Mouse (Mus musculus): ENCODE measurements around the gene Stard3.

The Stard3 gene

GRCm38 (mm10) chr11:98347385-98348082 lies 10.6 kb upstream of the Stard3 start:
- in situ Hi-C loops (cut with MboI, MseI) = loop anchor here (5.0 kb wide), 1 partner anchor 105 kb away; no protein-coding TSS in a partner anchor

- in situ Hi-C loops (cut with MboI, MseI) = loop anchor here (5.0 kb wide), 1 partner anchor 104 kb away; no protein-coding TSS in a partner anchor
Measured at GRCm38 (mm10) chr11:98348083-98348961, 9.8 kb upstream of the Stard3 start, which contains the start of gene Ppp1r1b. Ppp1r1b (plus strand) TSS chr11:98348404.

DNA sequence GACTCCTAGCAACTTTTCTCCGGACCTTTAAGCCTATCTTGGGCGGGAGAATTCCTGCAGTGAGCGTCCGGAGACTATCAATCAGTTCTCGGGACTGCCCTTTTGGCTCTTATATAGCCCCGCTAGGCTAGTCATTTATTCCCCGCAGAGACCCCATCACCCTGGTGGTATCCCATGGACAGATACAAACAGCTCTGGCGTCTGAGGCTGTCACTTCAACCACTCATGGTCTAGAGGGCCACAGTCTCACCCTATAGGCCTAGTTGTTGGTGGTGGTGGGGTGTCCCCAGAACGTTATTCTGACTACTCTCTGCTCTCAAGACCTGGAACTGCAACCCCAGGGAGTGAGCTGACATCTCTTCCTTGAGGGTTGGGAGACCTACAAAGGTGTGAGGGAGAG lies 8.9 kb upstream of the Stard3 start:
- in situ Hi-C loops (cut with MboI, MseI) = loop anchor here (5.0 kb wide), 1 partner anchor 103 kb away; no protein-coding TSS in a partner anchor

- in situ Hi-C loops (cut with MboI, MseI) = no loop called here
Measured at GRCm38 (mm10) chr11:98352272-98352990, 5.7 kb upstream of the Stard3 start.

DNA sequence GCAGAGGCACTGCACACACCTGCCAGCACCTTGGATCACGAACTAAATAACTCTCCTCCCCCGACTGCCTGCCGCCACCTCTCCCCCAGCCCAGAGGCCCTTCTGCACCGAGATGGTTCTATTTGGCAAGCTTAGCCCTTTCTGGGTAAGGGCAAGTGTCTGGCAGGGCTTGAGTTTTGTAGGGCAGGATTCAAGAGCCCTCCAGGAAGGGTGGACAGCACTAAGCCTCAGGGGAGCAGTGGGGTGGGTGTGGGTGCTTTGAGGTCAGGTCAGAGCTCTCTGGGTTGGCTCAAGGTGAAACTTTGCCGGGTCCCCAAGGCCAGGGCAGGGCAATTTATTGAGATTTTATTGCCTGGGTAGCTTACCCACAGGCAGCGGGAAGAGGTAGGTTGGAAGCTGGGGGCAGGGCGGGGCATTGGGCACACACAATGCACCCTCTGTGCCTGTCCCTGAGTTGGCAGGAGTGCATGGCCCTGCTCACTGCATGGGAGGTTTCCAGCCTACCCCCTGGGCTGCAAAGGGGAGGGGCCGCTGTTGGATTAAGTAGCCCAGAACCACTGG lies 4.4 kb upstream of the Stard3 start:
- in situ Hi-C loops (cut with MboI, MseI) = no loop called here

GRCm38 (mm10) chr11:98354445-98354844 lies 3.7 kb upstream of the Stard3 start:
- in situ Hi-C loops (cut with MboI, MseI) = no loop called here

- in situ Hi-C loops (cut with MboI, MseI) = no loop called here
Measured at GRCm38 (mm10) chr11:98355732-98356299, 2.4 kb upstream of the Stard3 start.

GRCm38 (mm10) chr11:98356625-98357394 lies 1.4 kb upstream of the Stard3 start:
- in situ Hi-C loops (cut with MboI, MseI) = no loop called here

DNA sequence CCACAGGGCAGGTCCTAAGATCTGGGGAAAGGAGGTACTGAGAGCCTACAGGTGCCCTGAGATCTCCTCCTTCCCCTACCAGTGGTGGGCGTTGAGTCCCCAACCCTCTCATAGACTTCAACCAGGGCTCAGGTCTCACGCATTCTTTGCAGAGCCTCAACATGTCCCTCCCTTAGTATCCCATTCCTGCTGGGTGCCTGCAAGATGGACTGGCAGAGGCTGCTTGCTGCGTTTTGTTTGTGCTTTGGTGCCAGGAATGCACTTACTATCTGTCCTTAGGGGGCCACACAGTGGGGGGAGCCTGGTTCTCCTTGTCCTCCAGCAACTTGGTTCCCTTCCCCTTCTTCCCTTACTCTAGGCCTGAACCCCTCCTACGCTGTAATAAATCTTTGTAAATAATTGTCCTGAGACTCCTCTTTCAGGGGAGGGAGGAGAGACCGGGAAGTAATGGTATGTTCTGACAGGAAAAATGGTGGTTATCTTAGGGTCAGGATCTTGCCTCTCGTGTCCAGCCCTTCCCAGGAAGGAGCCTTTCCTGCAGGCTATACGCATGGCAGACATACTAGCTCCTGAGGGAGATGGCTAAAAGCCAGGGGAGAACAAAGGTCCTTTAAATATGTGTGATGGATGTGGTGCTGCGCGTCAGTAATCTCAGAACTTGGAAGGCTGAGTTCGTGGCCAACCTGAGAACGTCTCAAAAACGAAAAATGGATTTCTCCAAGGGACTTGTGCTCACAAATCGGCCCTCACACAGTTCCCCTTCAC lies 590 bp upstream of the Stard3 start:
- in situ Hi-C loops (cut with MboI, MseI) = no loop called here

GRCm38 (mm10) chr11:98360866-98361521 lies 2.8 kb downstream of the Stard3 start:
- in situ Hi-C loops (cut with MboI, MseI) = no loop called here

DNA sequence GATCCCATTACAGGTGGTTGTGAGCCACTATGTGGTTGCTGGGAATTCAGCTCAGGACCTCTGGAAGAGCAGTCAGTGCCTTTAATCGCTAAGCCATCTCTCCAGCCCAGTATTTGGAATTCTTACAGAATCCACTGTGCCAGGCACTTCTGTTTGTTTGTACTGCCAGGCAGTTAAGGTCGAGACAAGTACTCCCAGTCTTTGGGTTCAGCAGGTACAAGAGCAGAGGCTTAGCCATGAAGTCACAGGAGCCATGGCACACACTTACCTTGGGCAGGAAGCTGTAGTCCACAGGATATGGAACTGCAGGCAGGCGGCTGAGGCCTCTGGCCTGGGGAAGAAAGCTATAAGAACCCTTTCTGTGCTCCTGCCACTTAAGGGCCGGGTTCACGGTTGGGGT lies 5.6 kb downstream of the Stard3 start:
- in situ Hi-C loops (cut with MboI, MseI) = no loop called here

GRCm38 (mm10) chr11:98364410-98364809 lies 6.2 kb downstream of the Stard3 start:
- in situ Hi-C loops (cut with MboI, MseI) = no loop called here

GRCm38 (mm10) chr11:98366290-98366689 lies 8.1 kb downstream of the Stard3 start:
- in situ Hi-C loops (cut with MboI, MseI) = no loop called here

DNA sequence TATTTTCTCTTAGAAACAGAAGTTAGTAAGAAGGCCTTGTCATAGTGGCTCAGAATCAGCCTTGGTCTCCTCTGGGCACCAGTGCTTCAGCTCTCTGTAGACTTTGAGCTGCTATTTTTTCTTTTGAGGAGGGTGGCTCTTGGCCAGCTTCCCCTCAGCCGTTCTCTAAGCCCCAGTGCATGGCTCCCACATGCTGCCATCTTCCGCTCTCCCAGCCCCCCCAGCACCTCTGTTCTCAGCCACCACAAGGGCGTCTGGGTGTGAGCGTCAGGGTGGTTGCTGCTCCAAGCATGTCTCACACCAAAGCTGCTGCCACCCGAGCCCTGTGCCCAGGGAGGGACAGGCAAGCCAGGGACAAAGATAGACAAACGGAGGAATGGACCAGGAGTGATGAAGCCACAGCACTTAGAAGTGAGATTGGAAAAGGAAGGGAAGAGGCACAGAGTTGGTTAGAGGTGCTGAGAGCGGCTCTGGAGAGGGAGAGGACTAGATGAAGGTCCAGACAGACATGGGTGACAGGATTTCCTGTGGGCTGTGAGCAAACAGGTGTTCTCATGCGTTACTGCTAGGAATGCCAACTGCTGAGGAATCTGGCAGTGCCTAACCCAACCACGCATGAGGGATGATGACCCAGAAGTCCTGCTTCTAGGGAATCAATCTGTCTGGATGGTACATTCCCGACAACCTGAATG lies 9.1 kb downstream of the Stard3 start:
- in situ Hi-C loops (cut with MboI, MseI) = no loop called here

DNA sequence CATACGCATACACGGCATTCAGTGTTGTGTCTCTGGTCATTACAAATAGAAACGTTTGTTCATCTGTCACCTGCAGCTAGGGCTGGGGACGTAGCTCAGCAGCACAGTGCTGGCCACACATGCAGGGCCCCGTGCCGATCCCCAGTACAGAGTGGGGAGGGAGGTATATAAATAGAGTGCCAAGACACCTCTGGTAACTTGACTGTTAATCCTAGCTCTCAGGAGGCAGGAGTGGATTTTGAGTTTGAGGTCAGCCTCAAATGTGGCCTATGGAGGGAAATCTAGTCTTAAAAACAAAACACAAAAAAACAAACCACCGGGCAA lies 9.7 kb downstream of the Stard3 start:
- in situ Hi-C loops (cut with MboI, MseI) = no loop called here

GRCm38 (mm10) chr11:98369337-98369736 lies 11.2 kb downstream of the Stard3 start:
- in situ Hi-C loops (cut with MboI, MseI) = no loop called here

GRCm38 (mm10) chr11:98370588-98370987 lies 12.4 kb downstream of the Stard3 start:
- in situ Hi-C loops (cut with MboI, MseI) = no loop called here

GRCm38 (mm10) chr11:98371556-98372240 lies 13.5 kb downstream of the Stard3 start:
- in situ Hi-C loops (cut with MboI, MseI) = no loop called here

Data from T-helper 2 cell (primary cell).